Mouse (Mus musculus) liver, embryonic 12.5 days (tissue): ENCODE results near the gene Dhrs1. TPM values are rescaled to one million over a fixed set of nuclear protein-coding genes. Genes with fewer than 3 reads are reported as not detected.
"Not testable (repeated sequence)": the region's sequence is repeated elsewhere in the genome, so short reads cannot be mapped to it uniquely, and the experiment has no call there.

Experiments used
- ATAC-seq: fragments of 200-750 bp; cut with Nextera tagmentation; 2 replicates; pipeline ENCODE4 v1.8.0; 2017; ENCODE audit warnings: moderate number of reproducible peaks, mild to moderate bottlenecking, moderate library complexity
- H3K27ac ChIP-seq: fragments of 300-500 bp; sonication (generic); 2 replicates; pipeline ENCODE4 v1.5.1; 2016; ENCODE audit warnings: mild to moderate bottlenecking
- H3K27me3 ChIP-seq: fragments of 300-500 bp; sonication (generic); replicated peaks from 2 replicates; pipeline ENCODE4 v1.6.1; 2016; ENCODE audit warnings: mild to moderate bottlenecking, moderate library complexity
- H3K36me3 ChIP-seq: fragments of 300-500 bp; sonication (generic); 2 replicates; pipeline ENCODE4 v1.6.1; 2016; ENCODE audit warnings: mild to moderate bottlenecking, moderate library complexity
- H3K4me1 ChIP-seq: fragments of 300-500 bp; sonication (generic); 2 replicates; pipeline ENCODE4 v1.6.1; 2016
- H3K4me2 ChIP-seq: fragments of 300-500 bp; sonication (generic); 2 replicates; pipeline ENCODE4 v1.6.1; 2016; ENCODE audit warnings: mild to moderate bottlenecking, moderate library complexity
- H3K4me3 ChIP-seq: fragments of 300-500 bp; sonication (generic); 2 replicates; pipeline ENCODE4 v1.5.1; 2016; ENCODE audit warnings: mild to moderate bottlenecking, moderate library complexity
- H3K9ac ChIP-seq: fragments of 300-500 bp; sonication (generic); 2 replicates; pipeline ENCODE4 v1.6.1; 2016; ENCODE audit warnings: mild to moderate bottlenecking, moderate library complexity
- H3K9me3 ChIP-seq: fragments of 300-500 bp; sonication (generic); replicated peaks from 2 replicates; pipeline ENCODE4 v1.6.1; 2016; ENCODE audit warnings: mild to moderate bottlenecking, moderate library complexity
- WGBS: fragments of 180-500 bp; shearing (Covaris S2); methylation state at CpG from one replicate; pipeline ENCODE4 v1.1.7; 2016; ENCODE audit not compliant: insufficient replicate concordance; 5-methylcytosine and 5-hydroxymethylcytosine counted together
- polyA plus RNA-seq: library from polyadenylated mRNA; unstranded; fragments of >200 nt; fragmentation: Nextera tagmentation; extraction: Ambion mirVana; gene quantifications from 2 replicates; pipeline ENCODE4 v1.2.1, GENCODE M21; 2016

Dhrs1 gene
- polyA plus RNA-seq, 1 experiment from 2014 or later: 34.3 TPM

DNA sequence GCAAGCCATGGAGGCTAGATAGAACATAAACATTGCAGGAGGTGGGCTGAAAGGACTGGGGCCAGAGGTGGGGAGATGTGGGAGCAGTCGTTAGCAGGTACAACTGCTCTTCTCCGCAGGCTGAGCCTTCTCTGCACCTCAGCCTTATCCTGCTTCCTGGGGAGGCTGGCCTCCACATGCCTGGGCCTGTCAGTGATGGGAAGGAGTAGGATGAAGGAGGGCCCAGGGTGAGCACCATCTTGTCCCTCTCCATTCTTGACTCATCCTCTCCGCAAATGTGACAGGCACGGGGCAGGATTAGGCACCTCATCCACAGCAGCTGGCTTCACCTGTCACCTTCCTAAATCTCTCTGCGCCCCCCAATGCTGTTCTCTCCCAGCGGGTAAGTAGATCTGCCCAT, 15.7 kb upstream of the Dhrs1 start, which contains the start of gene Ltb4r2:
Ltb4r2 (plus strand) TSS at position 266 of the 400 bp plus-strand sequence.
- Histone ChIP-seq H3K27me3 (peaks cover 54% of the 10 kb centered on the region), H3K9me3 (no peaks in the 10 kb centered on the region), H3K4me2 (peak within 1 kb of the TSS; percentile 91), H3K9ac (peak within 1 kb of the TSS; percentile 74), H3K4me1 (peaks cover 67% of the 10 kb centered on the region), H3K27ac (peak within 1 kb of the TSS; percentile 25; the same call in 1 of the 2 replicates), H3K4me3 (peak within 1 kb of the TSS; percentile 59), H3K36me3 (peaks cover 7% of the 10 kb centered on the region)
- ATAC-seq: no peak
- WGBS: 72% methylated on average over 6 of the region's 6 CpGs

DNA sequence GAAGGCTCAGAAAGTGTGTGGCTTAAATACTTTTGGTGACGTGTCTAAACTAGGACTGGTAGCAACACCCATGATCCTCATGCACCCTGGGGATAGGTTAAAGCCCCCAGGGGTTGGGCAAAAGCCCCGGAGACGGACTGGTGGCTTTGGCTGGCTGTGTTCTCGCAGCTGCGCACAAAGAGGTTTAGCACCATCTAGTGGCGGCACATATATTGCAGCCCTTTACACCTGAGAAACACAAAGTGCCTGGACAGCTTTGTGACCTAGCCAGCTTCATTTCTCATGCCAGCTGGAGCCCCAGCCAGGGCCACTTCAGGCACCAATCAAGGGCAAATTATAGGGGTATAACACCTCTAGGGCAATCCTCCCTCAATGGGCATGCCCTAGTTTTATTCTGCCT, 14.7 kb upstream of the Dhrs1 start:
- H3K9me3 ChIP-seq, H3K9ac ChIP-seq, H3K27ac ChIP-seq, H3K4me3 ChIP-seq, ATAC-seq: not testable (repeated sequence)
- Histone ChIP-seq H3K27me3 (peaks cover 44% of the 10 kb centered on the region), H3K4me2 (peak overlapping the region; percentile 47), H3K4me1 (peaks cover 57% of the 10 kb centered on the region), H3K36me3 (peaks cover 17% of the 10 kb centered on the region)
- 0% methylated on average over 6 of the region's 6 CpGs for WGBS

DNA sequence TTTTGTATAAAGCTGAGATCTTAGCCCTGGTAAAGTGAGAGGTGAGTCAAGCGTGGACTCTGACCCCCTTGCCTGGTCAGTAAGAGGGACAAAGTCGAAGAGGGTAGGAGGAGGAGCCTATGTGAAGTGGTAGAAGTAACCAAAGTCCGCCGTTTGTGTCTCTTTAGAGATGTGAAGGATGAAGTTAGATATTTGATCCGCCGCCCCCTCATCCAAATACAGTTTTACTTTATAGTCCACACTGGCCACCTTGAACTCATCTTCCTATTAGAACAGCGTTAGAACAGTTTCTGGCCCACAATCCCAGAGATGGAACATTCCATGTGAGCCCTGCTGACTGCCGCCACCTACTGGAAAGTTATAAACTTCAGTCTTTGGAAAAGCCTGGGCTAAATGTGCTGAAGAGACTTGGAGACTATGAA, 12.9 kb upstream of the Dhrs1 start, which contains the start of gene Cideb:
Cideb (minus strand) TSS at position 96 of the 422 bp plus-strand sequence.
- WGBS: 11% methylated on average over 8 of the region's 8 CpGs
- H3K9ac ChIP-seq: no peak within 1 kb of the TSS; the same call in none of the 2 replicates

GRCm38 (mm10) chr14:55757566-55757965, 12.1 kb upstream of the Dhrs1 start:
- H3K4me2 ChIP-seq: peak overlapping the region; percentile 50
- no peaks in the 10 kb centered on the region for H3K9me3 ChIP-seq
- H3K4me1 ChIP-seq: peaks cover 37% of the 10 kb centered on the region
- H3K27me3 ChIP-seq: peaks cover 19% of the 10 kb centered on the region
- peak overlapping the region; percentile 29 for H3K4me3 ChIP-seq
- H3K27ac ChIP-seq: peak overlapping the region; percentile 66; the same call in 1 of the 2 replicates
- peaks cover 43% of the 10 kb centered on the region for H3K36me3 ChIP-seq
- ATAC-seq: peak; percentile 18; the same call in 1 of the 2 replicates
- WGBS: 21% methylated on average over 6 of the region's 6 CpGs
- H3K9ac ChIP-seq: no peak overlapping the region; the same call in 1 of the 2 replicates

More for the DNA sequence above, 12.9 kb upstream of the Dhrs1 start, which contains the start of gene Cideb:
- Histone ChIP-seq H3K36me3 (peaks cover 35% of the 10 kb centered on the region), H3K27me3 (peaks cover 27% of the 10 kb centered on the region), H3K27ac (peak within 1 kb of the TSS; percentile 66), H3K4me1 (peaks cover 45% of the 10 kb centered on the region), H3K4me3 (peak within 1 kb of the TSS; percentile 29), H3K4me2 (peak within 1 kb of the TSS; percentile 50), H3K9me3 (no peaks in the 10 kb centered on the region)
- peak; percentile 21 for ATAC-seq

- ATAC-seq: no peak
- Histone ChIP-seq H3K9ac (peak overlapping the region; percentile 89), H3K27ac (no peak overlapping the region; the same call in 1 of the 2 replicates), H3K4me3 (peak overlapping the region; percentile 92), H3K27me3 (no peaks in the 10 kb centered on the region), H3K9me3 (no peaks in the 10 kb centered on the region), H3K4me2 (peak overlapping the region; percentile 97), H3K36me3 (peaks cover 61% of the 10 kb centered on the region), H3K4me1 (peaks cover 38% of the 10 kb centered on the region)
- WGBS: 77% methylated on average over 10 of the region's 10 CpGs
Measured at GRCm38 (mm10) chr14:55747051-55747847, 1.8 kb upstream of the Dhrs1 start.

- ATAC-seq: no peak
- peak overlapping the region; percentile 83 for H3K27ac ChIP-seq
- H3K9me3 ChIP-seq: no peaks in the 10 kb centered on the region
- peaks cover 38% of the 10 kb centered on the region for H3K4me1 ChIP-seq
- peak overlapping the region; percentile 89 for H3K9ac ChIP-seq
- peak overlapping the region; percentile 97 for H3K4me2 ChIP-seq
- H3K4me3 ChIP-seq: peak overlapping the region; percentile 92
- peaks cover 53% of the 10 kb centered on the region for H3K36me3 ChIP-seq
- WGBS: 2% methylated on average over 31 of the region's 31 CpGs
- H3K27me3 ChIP-seq: no peaks in the 10 kb centered on the region
Measured at GRCm38 (mm10) chr14:55745861-55746237, 359 bp upstream of the Dhrs1 start.

DNA sequence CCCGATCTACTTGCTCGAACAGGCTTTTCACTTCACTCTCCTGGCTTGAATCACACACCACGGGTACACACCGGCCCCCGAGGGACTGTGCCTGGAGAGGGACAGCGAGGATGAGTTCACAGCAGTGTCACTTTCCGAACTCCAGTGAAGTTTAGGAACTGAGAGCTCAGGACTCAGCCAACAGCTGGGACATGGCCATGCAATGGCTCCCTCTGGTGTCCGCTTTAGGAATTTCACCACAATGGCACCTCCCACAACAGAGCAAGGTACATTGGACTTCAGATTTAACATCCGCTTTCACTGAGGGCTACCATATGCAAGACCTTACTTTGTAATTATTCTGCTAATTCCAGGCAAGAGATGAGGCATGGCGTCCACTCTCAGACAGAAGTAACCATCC, 1.8 kb downstream of the Dhrs1 start:
- H3K9me3 ChIP-seq: no peaks in the 10 kb centered on the region
- peak; percentile 50; the same call in 1 of the 2 replicates for ATAC-seq
- WGBS: 20% methylated on average over 10 of the region's 10 CpGs
- H3K27me3 ChIP-seq: no peaks in the 10 kb centered on the region
- H3K4me1 ChIP-seq: peaks cover 38% of the 10 kb centered on the region
- no peak overlapping the region; the same call in 1 of the 2 replicates for H3K9ac ChIP-seq
- peaks cover 51% of the 10 kb centered on the region for H3K36me3 ChIP-seq
- 0 out of 2 replicates have a peak overlapping the region, but pooled peaks have one; percentile 18 for H3K4me2 ChIP-seq
- H3K4me3 ChIP-seq: no peak overlapping the region
- no peak overlapping the region for H3K27ac ChIP-seq

DNA sequence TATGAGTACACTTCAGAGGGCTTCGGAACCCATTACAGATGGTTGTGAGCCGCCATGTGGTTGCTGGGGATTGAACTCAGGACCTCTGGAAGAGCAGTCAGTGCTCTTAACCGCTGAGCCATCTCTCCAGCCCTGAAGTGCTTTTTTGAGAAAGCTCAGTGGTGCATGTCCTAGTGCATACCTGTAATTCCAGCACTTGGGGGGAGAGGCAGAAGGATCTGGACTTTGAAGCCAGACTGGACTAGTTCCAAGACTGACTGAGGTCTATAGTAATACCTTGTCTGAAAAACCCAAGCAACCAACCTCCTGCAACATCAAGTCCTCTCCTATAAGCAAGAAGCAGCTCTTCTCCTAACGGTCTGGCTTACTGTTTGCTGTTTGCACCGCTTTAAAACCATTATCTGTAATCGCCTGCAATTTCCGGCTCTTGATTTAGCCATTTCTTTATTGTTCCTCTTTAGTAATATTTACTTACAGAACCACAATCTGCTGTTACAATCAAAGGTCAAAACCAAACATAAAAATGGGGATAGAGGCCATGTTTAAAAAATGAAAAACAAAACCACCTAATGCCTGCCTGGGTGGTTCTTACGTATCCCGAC, 8.3 kb downstream of the Dhrs1 start:
- H3K36me3 ChIP-seq: peaks cover 30% of the 10 kb centered on the region
- WGBS: 70% methylated on average over 9 of the region's 9 CpGs
- ATAC-seq: no peak

GRCm38 (mm10) chr14:55735758-55736157, 9.7 kb downstream of the Dhrs1 start:
- ATAC-seq: no peak
- no peaks in the 10 kb centered on the region for H3K9me3 ChIP-seq
- H3K4me3 ChIP-seq: no peak overlapping the region
- WGBS: 63% methylated on average over 4 of the region's 4 CpGs
- H3K9ac ChIP-seq: no peak overlapping the region
- no peak overlapping the region for H3K27ac ChIP-seq
- H3K36me3 ChIP-seq: peaks cover 23% of the 10 kb centered on the region
- H3K4me1 ChIP-seq: no peaks in the 10 kb centered on the region
- H3K4me2 ChIP-seq: no peak overlapping the region
- H3K27me3 ChIP-seq: peaks cover 11% of the 10 kb centered on the region

More for the DNA sequence above, 8.3 kb downstream of the Dhrs1 start:
- peaks cover 4% of the 10 kb centered on the region; the same call in 1 of the 2 replicates for H3K27me3 ChIP-seq
- no peak overlapping the region for H3K9ac ChIP-seq
- no peaks in the 10 kb centered on the region for H3K9me3 ChIP-seq
- H3K27ac ChIP-seq: no peak overlapping the region
- no peak overlapping the region for H3K4me2 ChIP-seq
- no peak overlapping the region for H3K4me3 ChIP-seq
- no peaks in the 10 kb centered on the region for H3K4me1 ChIP-seq

DNA sequence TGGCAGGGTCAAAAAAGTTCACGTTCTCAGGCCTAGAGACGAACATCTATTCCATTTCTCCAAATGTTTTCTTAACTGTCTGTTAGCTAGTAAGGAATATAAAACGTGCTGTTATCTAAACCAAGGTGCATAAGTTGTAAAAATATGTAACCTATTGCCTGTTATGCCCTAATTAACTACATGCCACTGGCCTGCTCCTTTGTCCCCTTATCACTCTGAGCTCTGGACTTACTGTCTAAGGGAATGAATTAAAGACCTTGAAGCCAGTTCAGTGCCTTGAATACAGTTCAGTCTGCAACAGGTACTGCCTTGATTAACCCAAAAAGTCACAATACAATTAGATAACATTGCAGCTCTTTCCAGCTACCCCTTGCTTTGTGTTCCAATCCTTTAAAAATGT, 10.2 kb downstream of the Dhrs1 start:
- H3K4me2 ChIP-seq: no peak overlapping the region
- H3K4me1 ChIP-seq: no peaks in the 10 kb centered on the region
- no peaks in the 10 kb centered on the region for H3K9me3 ChIP-seq
- peaks cover 19% of the 10 kb centered on the region for H3K36me3 ChIP-seq
- no peak overlapping the region for H3K4me3 ChIP-seq
- no peak overlapping the region for H3K27ac ChIP-seq
- H3K27me3 ChIP-seq: peaks cover 15% of the 10 kb centered on the region
- no peak for ATAC-seq
- WGBS: 56% methylated on average over 3 of the region's 3 CpGs
- H3K9ac ChIP-seq: no peak overlapping the region

DNA sequence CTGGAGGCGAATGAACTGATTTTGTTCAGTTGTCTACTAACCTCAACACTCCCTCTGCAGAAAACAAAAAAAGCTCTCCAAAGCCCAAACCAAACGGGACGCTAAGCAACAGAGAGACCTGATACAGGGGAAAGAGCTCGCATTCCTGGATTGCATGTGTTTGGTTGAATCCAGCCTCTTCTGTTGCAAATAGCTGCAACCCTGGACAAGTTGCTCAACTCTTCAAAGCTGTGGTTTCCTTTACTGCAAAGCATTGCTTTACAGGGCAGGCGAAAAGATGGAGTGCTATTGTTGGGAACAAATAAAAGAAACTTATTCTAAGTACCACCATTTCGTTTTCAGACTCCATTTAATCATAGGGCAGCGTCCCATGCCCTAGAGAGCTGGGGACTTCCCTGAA, 10.6 kb downstream of the Dhrs1 start:
- Histone ChIP-seq H3K27ac (no peak overlapping the region), H3K36me3 (peaks cover 14% of the 10 kb centered on the region; the same call in 1 of the 2 replicates), H3K4me2 (no peak overlapping the region), H3K9me3 (no peaks in the 10 kb centered on the region), H3K4me1 (no peaks in the 10 kb centered on the region), H3K9ac (no peak overlapping the region), H3K4me3 (no peak overlapping the region), H3K27me3 (peaks cover 18% of the 10 kb centered on the region)
- ATAC-seq: no peak
- 65% methylated on average over 7 of the region's 7 CpGs for WGBS

DNA sequence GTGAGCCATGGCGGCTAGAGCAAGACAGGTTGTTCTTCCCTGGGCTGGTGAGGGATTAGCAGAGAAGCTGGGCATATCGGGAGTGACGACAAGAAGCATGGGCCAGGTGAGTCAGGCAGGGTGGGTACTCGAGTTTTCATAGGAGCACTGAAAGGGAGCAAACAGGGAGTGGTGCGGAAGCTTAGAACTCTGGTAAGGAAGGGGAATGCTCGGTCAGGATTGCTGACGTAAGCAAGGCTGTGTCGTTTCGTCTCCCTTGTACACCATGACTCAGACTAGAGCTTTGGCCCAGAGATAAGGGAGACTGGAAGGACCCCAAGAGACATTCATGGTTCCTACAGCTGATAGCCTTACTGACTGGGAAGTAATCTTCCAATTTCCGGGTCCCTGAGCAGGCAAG, 11.6 kb downstream of the Dhrs1 start:
- no peak overlapping the region for H3K27ac ChIP-seq
- H3K4me3 ChIP-seq: no peak overlapping the region
- peaks cover under 1% of the 10 kb centered on the region; the same call in 1 of the 2 replicates for H3K4me1 ChIP-seq
- no peaks in the 10 kb centered on the region for H3K9me3 ChIP-seq
- ATAC-seq: no peak
- no peak overlapping the region for H3K4me2 ChIP-seq
- H3K27me3 ChIP-seq: peaks cover 18% of the 10 kb centered on the region
- 58% methylated on average over 10 of the region's 10 CpGs for WGBS
- H3K36me3 ChIP-seq: peaks cover 6% of the 10 kb centered on the region; the same call in 1 of the 2 replicates
- no peak overlapping the region for H3K9ac ChIP-seq
